Mouse (Mus musculus) G1E (cell line): ENCODE measurements around the gene Strn4. TPM values are rescaled to one million over a fixed set of nuclear protein-coding genes. Genes with fewer than 3 reads are reported as not detected.

Source experiments
- ATAC-seq: 2 replicates; pipeline ENCODE4 v1.8.0; 2016; ENCODE audit warnings: mild to moderate bottlenecking; ENCODE audit not compliant: insufficient number of reproducible peaks, poor library complexity, low FRiP score, severe bottlenecking; ENCODE audit errors: extremely low read depth
- DNase-seq: peaks from one replicate; pipeline ENCODE4 v3.0.0; 2012; ENCODE audit warnings: low spot score
- H3K27me3 ChIP-seq: 2 replicates; pipeline ENCODE4 v1.6.1; 2012; ENCODE audit warnings: mild to moderate bottlenecking, low read length, inconsistent platforms; ENCODE audit not compliant: insufficient read depth
- H3K36me3 ChIP-seq: replicated peaks from 2 replicates; pipeline ENCODE3; 2012; ENCODE audit warnings: mild to moderate bottlenecking, inconsistent platforms
- H3K4me1 ChIP-seq: 2 replicates; pipeline ENCODE4 v1.6.1; 2012; ENCODE audit warnings: low read depth, low read length, inconsistent platforms, mixed read lengths; ENCODE audit not compliant: insufficient read depth
- H3K4me3 ChIP-seq: 2 replicates; pipeline ENCODE4 v1.5.1; 2012; ENCODE audit warnings: low read depth, mild to moderate bottlenecking, inconsistent platforms, low read length, moderate library complexity, mixed read lengths
- H3K9me3 ChIP-seq: replicated peaks from 2 replicates; pipeline ENCODE4 v1.6.1; 2012; ENCODE audit warnings: inconsistent platforms
- CTCF ChIP-seq: IDR thresholded peaks from 2 replicates; pipeline ENCODE4 v1.5.1; 2012; ENCODE audit warnings: low read depth, low read length, inconsistent platforms, mixed read lengths
- GATA1 ChIP-seq: IDR thresholded peaks from 2 replicates; pipeline ENCODE4 v1.6.1; 2012; ENCODE audit warnings: borderline replicate concordance, low read length, inconsistent platforms, mixed read lengths
- GATA2 ChIP-seq: IDR thresholded peaks from 2 replicates; pipeline ENCODE4 v1.6.1; 2012; ENCODE audit warnings: low read depth, low read length, inconsistent platforms, borderline replicate concordance
- POLR2AphosphoS5 ChIP-seq: IDR thresholded peaks from 2 replicates; pipeline ENCODE4 v1.6.1; 2012; ENCODE audit warnings: low read depth, low read length, inconsistent platforms; ENCODE audit not compliant: insufficient replicate concordance
- TAL1 ChIP-seq: conservative IDR thresholded peaks from 2 replicates; pipeline ENCODE4 v1.6.1; 2012; ENCODE audit warnings: low read depth, low read length, inconsistent platforms, mixed read lengths
- polyA plus RNA-seq: library from polyadenylated mRNA; stranded (reverse); fragments of >175 nt; gene quantifications from 2 replicates; pipeline ENCODE4 v1.2.3, GENCODE M21; 2012
- total RNA-seq, 2 experiments: library from RNA; stranded (forward) in 1 of 2; stranded (reverse) in 1 of 2; fragments of 200-1000 nt in 1 of 2; fragments of >200 nt in 1 of 2; fragmentation: Nextera tagmentation in 1 of 2; gene quantifications; 2 replicates each; pipeline ENCODE4 v1.2.3; 2014 to 2017

Gene Strn4
- total and polyA plus RNA-seq, 3 experiments, result 33.8 to 64.4 (median 40.3) TPM

GRCm38 (mm10) chr7:16781816-16782554 lies 33.7 kb upstream of the Strn4 start:
- Histone ChIP-seq H3K4me1 (peaks cover 59% of the 10 kb centered on the region), H3K36me3 (peaks cover 35% of the 10 kb centered on the region), H3K4me3 (peak overlapping the region; percentile 94), H3K9me3 (no peaks in the 10 kb centered on the region; the same call in 1 of the 2 replicates), H3K27me3 (peaks cover 4% of the 10 kb centered on the region; the same call in 1 of the 2 replicates)
- ATAC-seq (no peak), DNase-seq (peak; percentile 31)
- TF ChIP-seq GATA1, result no peak
- no peak for TF ChIP-seq CTCF
- no peak for TF ChIP-seq TAL1
- no peak for TF ChIP-seq GATA2
- no peak for TF ChIP-seq POLR2AphosphoS5

- peak overlapping the region; percentile 94 for H3K4me3 ChIP-seq
- peaks cover 4% of the 10 kb centered on the region; the same call in 1 of the 2 replicates for H3K27me3 ChIP-seq
- ATAC-seq (no peak), DNase-seq (no peak)
- no peaks in the 10 kb centered on the region for H3K9me3 ChIP-seq
- H3K36me3 ChIP-seq, result peaks cover 41% of the 10 kb centered on the region
- H3K4me1 ChIP-seq, result peaks cover 59% of the 10 kb centered on the region
- TF ChIP-seq TAL1, result no peak
- no peak for TF ChIP-seq CTCF
- no peak for TF ChIP-seq GATA2
- no peak for TF ChIP-seq POLR2AphosphoS5
- TF ChIP-seq GATA1, result no peak
Observed at GRCm38 (mm10) chr7:16782555-16783125, 33.0 kb upstream of the Strn4 start.

- H3K4me3 ChIP-seq, result peak overlapping the region; percentile 94
- TF ChIP-seq GATA1, result no peak
- no peak for TF ChIP-seq POLR2AphosphoS5
- TF ChIP-seq GATA2, result no peak
- TF ChIP-seq TAL1, result no peak
- no peak for TF ChIP-seq CTCF
- peaks cover 47% of the 10 kb centered on the region for H3K36me3 ChIP-seq
- peaks cover 4% of the 10 kb centered on the region; the same call in 1 of the 2 replicates for H3K27me3 ChIP-seq
- H3K4me1 ChIP-seq, result peaks cover 59% of the 10 kb centered on the region
- no peaks in the 10 kb centered on the region for H3K9me3 ChIP-seq
- peak; percentile 11 for ATAC-seq
- DNase-seq, result peak; percentile 37
Observed at GRCm38 (mm10) chr7:16783224-16783688, 32.4 kb upstream of the Strn4 start.

GRCm38 (mm10) chr7:16783758-16784415 lies 31.8 kb upstream of the Strn4 start:
- ATAC-seq, result no peak
- no peak for TF ChIP-seq GATA2
- no peak for TF ChIP-seq TAL1
- TF ChIP-seq GATA1, result no peak
- TF ChIP-seq POLR2AphosphoS5, result no peak
- no peak for TF ChIP-seq CTCF
- peaks cover 54% of the 10 kb centered on the region for H3K36me3 ChIP-seq
- no peaks in the 10 kb centered on the region for H3K9me3 ChIP-seq
- no peak for DNase-seq
- H3K4me3 ChIP-seq, result peak overlapping the region; percentile 94
- H3K4me1 ChIP-seq, result peaks cover 59% of the 10 kb centered on the region
- peaks cover 4% of the 10 kb centered on the region; the same call in 1 of the 2 replicates for H3K27me3 ChIP-seq

- TF ChIP-seq POLR2AphosphoS5, result no peak
- no peak for TF ChIP-seq GATA2
- TF ChIP-seq GATA1, result no peak
- no peak for TF ChIP-seq TAL1
- TF ChIP-seq CTCF, result no peak
- DNase-seq (peak; percentile 31), ATAC-seq (no peak)
- H3K36me3 ChIP-seq, result peaks cover 60% of the 10 kb centered on the region
- H3K27me3 ChIP-seq, result no peaks in the 10 kb centered on the region
- H3K9me3 ChIP-seq, result no peaks in the 10 kb centered on the region
- peaks cover 59% of the 10 kb centered on the region for H3K4me1 ChIP-seq
- H3K4me3 ChIP-seq, result peak overlapping the region; percentile 94
Observed at GRCm38 (mm10) chr7:16784498-16784976, 31.2 kb upstream of the Strn4 start.

GRCm38 (mm10) chr7:16785541-16786083 lies 30.1 kb upstream of the Strn4 start:
- no peaks in the 10 kb centered on the region for H3K9me3 ChIP-seq
- TF ChIP-seq GATA2 (no peak), TAL1 (no peak), CTCF (no peak), POLR2AphosphoS5 (no peak), GATA1 (no peak)
- peaks cover 54% of the 10 kb centered on the region for H3K4me1 ChIP-seq
- no peak for ATAC-seq
- no peak for DNase-seq
- H3K36me3 ChIP-seq, result peaks cover 70% of the 10 kb centered on the region
- no peak overlapping the region for H3K4me3 ChIP-seq
- H3K27me3 ChIP-seq, result no peaks in the 10 kb centered on the region
